Mouse (Mus musculus) neural tube, embryonic 14.5 days (tissue): ENCODE results near the gene Zkscan6. TPM values are rescaled to one million over a fixed set of nuclear protein-coding genes. Genes with fewer than 3 reads are reported as not detected.
A peak's percentile ranks its signal among the peaks of the same experiment; 100 is the strongest.

Experiments used
- ATAC-seq: fragments of 200-750 bp; cut with Nextera tagmentation; 2 replicates; pipeline ENCODE4 v1.8.0; 2017; ENCODE audit warnings: low read depth, mild to moderate bottlenecking, moderate TSS enrichment, moderate library complexity
- H3K27ac ChIP-seq: fragments of 300-500 bp; sonication (generic); 2 replicates; pipeline ENCODE4 v1.5.1; 2014; ENCODE audit warnings: low read depth, mild to moderate bottlenecking, control low read depth, low read length, moderate library complexity, mixed read lengths
- H3K27me3 ChIP-seq: fragments of 300-500 bp; sonication (generic); 2 replicates; pipeline ENCODE4 v1.6.1; 2014; ENCODE audit warnings: low read length; ENCODE audit not compliant: control insufficient read depth, insufficient read depth
- H3K36me3 ChIP-seq: fragments of 300-500 bp; sonication (generic); 2 replicates; pipeline ENCODE4 v1.6.1; 2014; ENCODE audit warnings: low read length, mixed read lengths; ENCODE audit not compliant: control insufficient read depth, insufficient read depth
- H3K4me1 ChIP-seq: fragments of 300-500 bp; sonication (generic); 2 replicates; pipeline ENCODE4 v1.6.1; 2014; ENCODE audit warnings: low read length; ENCODE audit not compliant: control insufficient read depth, insufficient read depth
- H3K4me2 ChIP-seq: fragments of 300-500 bp; sonication (generic); 2 replicates; pipeline ENCODE4 v1.6.1; 2014; ENCODE audit warnings: mild to moderate bottlenecking, low read depth, low read length, control low read depth
- H3K4me3 ChIP-seq: fragments of 300-500 bp; sonication (generic); 2 replicates; pipeline ENCODE4 v1.5.1; 2014; ENCODE audit warnings: low read depth, low read length, control low read depth, mixed read lengths
- H3K9ac ChIP-seq: fragments of 300-500 bp; sonication (generic); replicated peaks from 2 replicates; pipeline ENCODE4 v1.6.1; 2014; ENCODE audit warnings: low read depth, mild to moderate bottlenecking, control low read depth, low read length, mixed read lengths
- H3K9me3 ChIP-seq: fragments of 300-500 bp; sonication (generic); 2 replicates; pipeline ENCODE4 v1.6.1; 2016; ENCODE audit warnings: low read length; ENCODE audit not compliant: control insufficient read depth
- WGBS: fragments of 180-500 bp; shearing (Covaris S2); extraction: QIAGEN DNeasy Blood & Tissue Kit; methylation state at CpG from one replicate; pipeline ENCODE4 v1.1.7; 2014; 5-methylcytosine and 5-hydroxymethylcytosine counted together
- polyA plus RNA-seq: library from polyadenylated mRNA; unstranded; fragments of >200 nt; fragmentation: Nextera tagmentation; extraction: Ambion mirVana; gene quantifications from 2 replicates; pipeline ENCODE4 v1.2.1, GENCODE M21; 2014

Zkscan6 gene
- polyA plus RNA-seq, 1 experiment from 2014 or later, result 17.7 TPM

DNA sequence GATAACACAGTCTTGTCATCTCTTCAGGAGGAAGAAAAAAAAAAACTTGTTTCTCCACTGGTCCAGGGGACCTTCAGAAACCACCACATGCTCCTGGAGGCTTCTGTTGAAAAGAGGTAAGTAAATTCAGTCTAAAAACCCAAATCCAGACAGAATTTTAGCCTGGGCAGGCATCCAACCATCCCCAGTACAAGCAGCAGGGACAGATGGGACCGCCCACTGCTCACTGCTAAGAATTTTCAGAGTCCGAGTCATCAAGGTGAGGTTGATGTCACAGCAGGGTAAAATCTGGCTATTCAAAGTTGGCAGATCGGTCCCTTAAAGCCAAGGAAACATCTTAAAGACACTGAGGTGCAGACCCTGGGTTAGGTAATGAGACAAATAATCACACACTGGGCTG lies 5.1 kb upstream of the Zkscan6 start:
- no peak for ATAC-seq
- Histone ChIP-seq H3K9ac (no peak overlapping the region), H3K4me2 (no peak overlapping the region), H3K4me3 (no peak overlapping the region), H3K27ac (no peak overlapping the region), H3K27me3 (no peaks in the 10 kb centered on the region), H3K9me3 (no peaks in the 10 kb centered on the region), H3K4me1 (peaks cover 2% of the 10 kb centered on the region; the same call in 1 of the 2 replicates), H3K36me3 (no peaks in the 10 kb centered on the region)
- 68% methylated on average over 3 of the region's 3 CpGs for WGBS

DNA sequence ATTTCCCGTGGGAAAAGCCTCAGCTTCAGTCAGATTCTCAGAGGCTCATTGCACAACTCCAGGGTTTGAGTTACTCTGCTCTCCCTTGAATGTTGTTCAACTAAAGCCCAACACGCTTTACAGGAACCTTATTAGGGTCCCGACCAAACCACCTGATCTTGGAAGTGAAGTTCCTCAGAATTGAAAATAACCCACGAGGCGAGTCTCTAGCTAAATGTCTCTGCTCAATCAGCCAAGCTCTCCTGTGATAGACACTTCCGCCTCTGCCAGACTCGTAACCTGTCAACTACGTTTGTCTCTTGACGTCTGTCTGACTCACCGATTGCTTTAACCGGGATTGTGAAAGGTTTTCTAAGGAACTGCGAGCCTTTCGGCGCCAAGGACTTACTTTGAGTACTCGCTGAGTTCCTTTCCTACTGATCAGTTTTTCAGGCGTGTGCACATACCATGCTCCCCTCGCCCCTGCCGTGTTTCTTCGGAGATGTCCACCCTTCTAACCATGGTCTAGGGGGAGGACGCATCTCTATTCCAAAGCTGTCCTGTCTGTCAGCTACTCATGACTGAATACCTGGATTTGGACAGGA lies 562 bp upstream of the Zkscan6 start:
- Histone ChIP-seq H3K4me3 (peak overlapping the region; percentile 73), H3K4me2 (peak overlapping the region; percentile 94), H3K36me3 (no peaks in the 10 kb centered on the region), H3K27ac (peak overlapping the region; percentile 36), H3K9me3 (no peaks in the 10 kb centered on the region), H3K27me3 (no peaks in the 10 kb centered on the region), H3K9ac (peak overlapping the region; percentile 63), H3K4me1 (peaks cover 8% of the 10 kb centered on the region)
- ATAC-seq, result peak; percentile 70
- WGBS, result 1% methylated on average over 20 of the region's 20 CpGs

DNA sequence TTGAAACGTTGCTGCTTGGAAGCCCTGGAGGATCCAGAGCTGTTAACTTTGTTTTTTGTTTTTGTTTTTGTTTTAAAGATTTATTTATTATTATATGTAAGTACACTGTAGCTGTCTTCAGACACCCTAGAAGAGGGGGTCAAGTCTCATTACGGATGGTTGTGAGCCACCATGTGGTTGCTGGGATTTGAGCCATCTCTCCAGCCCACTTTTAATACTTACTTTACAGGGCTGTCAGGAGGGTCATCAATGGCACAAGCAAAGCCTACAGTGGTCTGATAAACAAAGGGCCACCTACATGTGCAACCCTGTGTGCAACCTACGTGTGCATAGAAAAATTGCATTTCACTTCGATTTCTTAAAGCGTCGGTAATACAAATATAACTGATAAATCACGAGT lies 626 bp downstream of the Zkscan6 start:
- no peaks in the 10 kb centered on the region for H3K9me3 ChIP-seq
- peak overlapping the region; percentile 63 for H3K9ac ChIP-seq
- 46% methylated on average over 7 of the region's 7 CpGs for WGBS
- peak overlapping the region; percentile 73 for H3K4me3 ChIP-seq
- peak overlapping the region; percentile 71; the same call in 1 of the 2 replicates for H3K27ac ChIP-seq
- H3K4me2 ChIP-seq, result peak overlapping the region; percentile 94
- no peaks in the 10 kb centered on the region for H3K36me3 ChIP-seq
- H3K27me3 ChIP-seq, result no peaks in the 10 kb centered on the region
- 0 out of 2 replicates have a peak, but pooled peaks have one; percentile 1 for ATAC-seq
- peaks cover 10% of the 10 kb centered on the region for H3K4me1 ChIP-seq

DNA sequence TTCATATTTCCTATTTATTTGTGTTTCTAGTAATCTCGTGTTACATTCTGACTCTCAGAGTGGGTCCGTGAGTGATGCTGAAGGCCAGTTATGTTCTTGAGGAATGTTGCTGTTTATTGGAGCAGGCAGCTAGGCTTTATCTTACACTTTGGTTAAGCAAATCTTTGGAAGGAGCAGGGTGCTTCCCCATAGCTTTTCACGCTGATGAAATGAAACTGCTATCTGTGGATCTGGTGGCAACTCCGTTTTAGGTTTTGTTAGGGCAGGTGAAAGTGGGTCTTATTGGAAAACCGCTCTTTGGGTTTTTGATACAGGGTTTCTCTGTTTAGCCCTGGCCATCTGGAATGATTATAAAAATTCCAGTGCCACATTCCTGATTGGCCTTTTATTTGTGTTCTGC lies 5.1 kb downstream of the Zkscan6 start:
- Histone ChIP-seq H3K4me1 (peaks cover 8% of the 10 kb centered on the region; the same call in 1 of the 2 replicates), H3K9me3 (no peaks in the 10 kb centered on the region), H3K27me3 (no peaks in the 10 kb centered on the region), H3K27ac (no peak overlapping the region), H3K9ac (no peak overlapping the region), H3K4me2 (no peak overlapping the region), H3K4me3 (no peak overlapping the region), H3K36me3 (peaks cover 19% of the 10 kb centered on the region)
- no peak for ATAC-seq
- WGBS, result 34% methylated on average over 5 of the region's 5 CpGs

DNA sequence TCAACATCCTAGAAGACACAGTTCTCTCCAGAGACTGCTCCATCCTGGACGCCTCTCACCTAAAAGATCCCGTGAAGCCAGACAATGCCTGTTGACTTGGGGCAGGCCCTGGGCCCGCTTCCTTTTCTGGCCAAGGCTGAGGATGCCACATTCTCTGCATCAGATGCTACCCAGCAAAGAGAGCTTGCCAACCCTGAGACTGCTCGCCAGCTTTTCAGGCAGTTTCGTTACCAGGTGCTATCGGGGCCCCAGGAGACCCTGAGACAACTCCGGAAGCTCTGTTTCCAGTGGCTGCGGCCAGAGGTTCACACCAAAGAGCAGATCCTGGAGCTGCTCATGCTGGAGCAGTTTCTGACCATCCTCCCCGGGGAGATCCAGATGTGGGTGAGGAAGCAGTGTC lies 7.4 kb downstream of the Zkscan6 start:
- no peak overlapping the region for H3K9ac ChIP-seq
- H3K4me2 ChIP-seq, result no peak overlapping the region
- peaks cover 22% of the 10 kb centered on the region for H3K36me3 ChIP-seq
- H3K27me3 ChIP-seq, result no peaks in the 10 kb centered on the region
- H3K4me3 ChIP-seq, result no peak overlapping the region
- H3K4me1 ChIP-seq, result 0 out of 2 replicates have a peak, but pooled peaks cover 2% of the 10 kb centered on the region
- H3K9me3 ChIP-seq, result no peaks in the 10 kb centered on the region
- 87% methylated on average over 9 of the region's 9 CpGs for WGBS
- no peak overlapping the region for H3K27ac ChIP-seq
- no peak for ATAC-seq

DNA sequence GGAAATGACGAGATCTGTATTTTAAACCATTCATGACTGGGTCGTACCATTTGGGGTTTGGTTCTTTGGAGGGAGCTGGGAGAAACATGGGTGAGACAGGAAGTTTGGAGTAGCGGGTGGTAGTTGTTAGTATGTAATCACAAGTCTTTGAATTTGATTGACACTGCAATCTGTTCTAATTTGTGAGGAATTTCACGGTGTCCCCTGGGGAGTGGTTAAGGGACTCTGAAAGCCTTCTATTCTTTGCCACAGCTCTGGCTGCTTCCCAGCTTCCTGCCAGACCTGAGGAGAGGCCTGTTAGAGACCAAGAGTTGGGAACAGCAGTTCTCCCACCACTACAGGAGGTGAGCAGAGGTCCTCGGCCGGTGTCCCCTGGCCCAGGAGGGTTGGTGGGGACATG lies 9.3 kb downstream of the Zkscan6 start:
- Histone ChIP-seq H3K4me1 (0 out of 2 replicates have a peak, but pooled peaks cover 2% of the 10 kb centered on the region), H3K27ac (no peak overlapping the region), H3K4me2 (no peak overlapping the region), H3K27me3 (no peaks in the 10 kb centered on the region), H3K9ac (no peak overlapping the region), H3K4me3 (no peak overlapping the region), H3K36me3 (peaks cover 22% of the 10 kb centered on the region), H3K9me3 (no peaks in the 10 kb centered on the region)
- 63% methylated on average over 6 of the region's 6 CpGs for WGBS
- no peak for ATAC-seq

DNA sequence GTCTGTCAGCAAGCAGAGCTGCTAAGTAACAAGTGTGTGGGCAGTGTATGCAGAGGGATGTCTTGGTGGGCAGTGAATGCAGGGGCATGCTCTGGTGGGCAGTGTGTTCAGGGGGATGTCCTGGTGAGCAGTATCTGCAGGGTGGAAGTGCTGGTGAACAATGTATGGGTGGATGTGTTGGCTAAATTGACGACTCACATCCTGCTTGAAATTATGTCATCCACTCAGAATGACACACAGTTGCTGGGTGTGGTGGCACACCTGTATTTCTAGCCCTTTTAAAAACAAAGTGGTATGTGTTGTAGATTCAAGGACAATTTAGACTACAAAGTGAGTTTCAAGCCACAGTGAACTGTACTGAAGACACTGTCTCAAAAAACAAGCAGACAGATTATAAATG lies 11.2 kb downstream of the Zkscan6 start:
- no peaks in the 10 kb centered on the region for H3K9me3 ChIP-seq
- no peaks in the 10 kb centered on the region for H3K27me3 ChIP-seq
- no peak for ATAC-seq
- no peak overlapping the region for H3K27ac ChIP-seq
- H3K36me3 ChIP-seq, result peaks cover 23% of the 10 kb centered on the region
- no peak overlapping the region for H3K4me3 ChIP-seq
- no peak overlapping the region for H3K4me2 ChIP-seq
- no peaks in the 10 kb centered on the region for H3K4me1 ChIP-seq
- no peak overlapping the region for H3K9ac ChIP-seq
- 87% methylated on average over 1 of the region's 1 CpGs for WGBS

DNA sequence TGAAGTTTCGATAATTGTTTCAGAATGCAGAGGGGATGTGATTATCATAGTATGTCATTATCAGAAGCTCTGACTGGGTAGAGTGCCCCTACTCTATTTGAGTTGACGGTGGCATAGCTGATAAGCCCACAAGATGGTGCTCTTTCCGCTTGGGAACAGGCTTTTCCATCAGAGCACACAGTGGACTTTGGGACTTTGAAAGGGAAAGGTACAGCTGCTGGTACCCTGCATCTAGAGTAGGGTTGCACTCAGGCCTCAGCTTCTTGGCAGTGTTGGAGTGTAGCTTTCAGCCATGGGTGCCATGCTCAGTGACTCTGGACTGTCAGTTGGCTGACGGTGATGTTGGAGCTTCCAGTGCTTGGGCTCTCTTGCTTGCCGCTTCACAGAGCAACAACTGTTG lies 13.3 kb downstream of the Zkscan6 start:
- Histone ChIP-seq H3K4me2 (no peak overlapping the region), H3K36me3 (peaks cover 25% of the 10 kb centered on the region), H3K4me3 (no peak overlapping the region), H3K9ac (no peak overlapping the region), H3K9me3 (no peaks in the 10 kb centered on the region), H3K4me1 (no peaks in the 10 kb centered on the region), H3K27me3 (no peaks in the 10 kb centered on the region), H3K27ac (no peak overlapping the region)
- peak; percentile 51 for ATAC-seq
- 74% methylated on average over 5 of the region's 5 CpGs for WGBS

DNA sequence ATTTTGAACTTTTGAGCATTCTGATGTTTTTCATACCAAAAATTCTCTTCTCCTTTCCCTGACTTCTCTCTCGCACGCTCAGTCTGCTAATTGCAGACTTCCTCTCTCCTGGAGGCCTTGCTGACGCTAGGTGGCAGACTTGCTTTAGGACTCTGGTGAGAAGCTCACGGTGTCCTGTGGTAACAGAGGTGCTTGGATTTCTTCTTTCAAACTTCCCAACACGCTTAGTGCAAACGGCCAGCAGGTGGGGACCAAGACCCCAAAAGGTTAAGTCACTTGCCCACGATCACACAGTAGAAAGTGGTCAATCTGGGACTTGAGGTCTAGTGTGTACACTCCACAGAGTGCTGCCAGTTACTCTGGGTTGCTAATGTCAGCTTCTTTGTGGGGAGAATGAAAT lies 13.9 kb downstream of the Zkscan6 start:
- Histone ChIP-seq H3K4me1 (no peaks in the 10 kb centered on the region), H3K9ac (no peak overlapping the region), H3K4me3 (no peak overlapping the region), H3K27me3 (no peaks in the 10 kb centered on the region), H3K36me3 (peaks cover 19% of the 10 kb centered on the region), H3K27ac (no peak overlapping the region), H3K4me2 (no peak overlapping the region), H3K9me3 (no peaks in the 10 kb centered on the region)
- ATAC-seq, result peak; percentile 82
- WGBS, result 10% methylated on average over 7 of the region's 7 CpGs
